Mouse (Mus musculus) liver (tissue): ENCODE measurements around the gene Mxd4.

Source experiments
- DNase-seq: peaks from one replicate; pipeline ENCODE4 v3.0.0-alpha.2; 2020; ENCODE audit warnings: mixed read lengths

Gene Mxd4

DNA sequence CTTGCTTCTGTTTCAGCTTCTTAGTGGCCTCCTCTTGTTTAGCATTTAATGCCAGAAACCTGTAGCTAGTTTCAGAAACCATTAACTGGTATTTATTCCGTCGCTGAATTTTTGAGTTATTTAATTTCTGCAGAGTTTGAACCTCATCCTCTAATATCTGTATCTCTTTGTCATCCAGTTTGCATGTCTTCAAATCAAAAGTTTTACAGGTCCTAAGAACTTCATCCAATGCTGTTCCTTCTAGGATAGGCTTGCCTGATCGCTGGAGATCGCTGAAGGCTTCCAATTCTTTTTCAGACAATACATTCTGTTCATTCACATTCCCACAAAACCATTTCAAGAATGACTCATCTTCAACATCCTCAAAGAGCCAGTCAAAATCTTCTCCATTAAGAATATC lies 19.7 kb downstream of the Mxd4 start:
- no peak for DNase-seq

DNA sequence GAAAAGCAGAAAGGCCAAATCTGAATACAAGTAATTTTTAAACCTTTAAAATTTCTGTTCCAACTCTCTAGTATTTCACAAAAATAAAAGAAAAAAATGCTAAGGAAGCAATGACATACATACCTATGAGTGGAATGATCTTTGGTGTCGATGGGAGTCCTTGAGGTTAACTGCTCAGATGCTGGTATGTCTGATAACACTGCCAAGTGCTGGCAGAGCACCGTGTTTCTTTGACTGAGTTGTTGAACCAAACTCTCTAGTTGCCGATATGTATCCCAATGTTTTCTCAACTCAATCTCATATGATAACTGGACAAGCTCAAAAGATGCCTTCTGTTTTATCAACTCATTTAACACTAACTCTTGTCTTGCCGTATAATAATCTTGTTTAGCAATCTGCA lies 21.7 kb downstream of the Mxd4 start:
- no peak for DNase-seq

DNA sequence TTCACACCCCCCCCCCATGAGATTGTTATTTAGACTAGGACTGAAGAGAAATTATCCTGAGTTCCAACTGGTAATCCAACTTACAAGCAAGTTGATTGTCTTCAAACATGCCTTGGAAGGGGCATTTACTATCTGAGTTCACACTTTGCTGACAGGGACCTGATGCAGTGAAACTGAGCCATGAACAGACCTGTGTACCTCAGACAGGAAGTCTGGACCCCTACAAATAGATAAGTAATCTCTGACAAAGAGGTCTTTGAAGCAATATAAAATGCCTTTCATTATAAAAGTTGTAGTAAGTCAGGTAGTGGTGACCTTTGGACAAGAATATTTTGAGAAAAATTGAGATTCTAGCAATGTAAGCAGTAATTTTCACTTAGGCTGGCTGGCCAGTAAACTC lies 39.0 kb downstream of the Mxd4 start:
- no peak for DNase-seq

DNA sequence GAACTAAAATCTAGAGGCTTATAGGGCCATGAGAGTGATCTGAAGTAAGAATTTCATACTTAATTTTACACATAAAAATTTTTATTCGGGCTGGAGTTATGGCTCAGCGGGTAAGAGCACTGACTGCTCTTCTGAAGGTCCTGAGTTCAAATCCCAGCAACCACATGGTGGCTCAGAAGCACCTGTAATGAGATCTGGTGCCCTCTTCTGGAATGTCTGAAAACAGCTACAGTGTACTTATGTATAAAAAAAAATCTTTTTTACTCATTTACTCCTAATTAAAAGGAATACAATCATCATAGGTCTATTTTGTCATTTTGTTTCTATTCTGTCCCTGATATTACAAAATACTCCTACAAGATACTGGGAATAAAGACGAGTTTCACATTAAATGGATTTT lies 40.0 kb downstream of the Mxd4 start:
- no peak for DNase-seq

DNA sequence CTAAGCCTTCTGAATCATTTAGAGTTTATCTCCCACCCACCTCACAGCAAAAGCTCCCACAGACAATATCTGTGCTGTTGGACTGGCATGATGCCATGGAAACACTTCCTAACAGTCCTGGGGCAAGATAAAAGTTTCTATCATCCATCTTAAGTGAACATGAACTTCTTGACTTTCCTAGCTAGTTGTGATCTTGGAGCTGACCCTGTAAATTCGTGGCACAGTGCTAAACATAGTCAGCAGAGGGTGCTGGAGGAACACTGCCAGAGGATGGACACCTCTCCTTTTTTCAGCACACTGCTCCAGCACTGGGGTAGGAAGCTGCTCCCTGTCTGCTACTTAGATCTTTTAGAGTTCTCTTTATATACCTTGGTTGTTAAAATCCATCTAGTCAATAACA lies 47.8 kb downstream of the Mxd4 start:
- peak; percentile 11 for DNase-seq

DNA sequence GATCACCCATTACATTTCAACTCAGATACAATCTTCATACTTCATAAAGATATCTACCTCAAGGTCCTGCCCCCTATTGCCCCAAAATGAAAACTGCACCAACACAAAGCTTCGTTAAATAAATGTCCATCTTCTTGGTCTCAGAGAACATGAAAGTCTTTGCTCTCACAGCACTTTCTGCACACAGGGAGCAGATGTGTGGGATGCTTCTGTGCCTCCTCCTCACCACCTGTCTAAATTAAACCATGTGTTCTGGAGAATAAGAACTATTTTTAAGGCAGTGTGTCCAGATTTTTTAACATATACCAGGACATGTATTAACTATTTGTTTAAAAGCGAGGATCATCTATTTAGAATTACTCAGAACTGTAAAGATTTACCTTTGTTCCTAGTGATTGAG lies 54.8 kb downstream of the Mxd4 start:
- no peak for DNase-seq

DNA sequence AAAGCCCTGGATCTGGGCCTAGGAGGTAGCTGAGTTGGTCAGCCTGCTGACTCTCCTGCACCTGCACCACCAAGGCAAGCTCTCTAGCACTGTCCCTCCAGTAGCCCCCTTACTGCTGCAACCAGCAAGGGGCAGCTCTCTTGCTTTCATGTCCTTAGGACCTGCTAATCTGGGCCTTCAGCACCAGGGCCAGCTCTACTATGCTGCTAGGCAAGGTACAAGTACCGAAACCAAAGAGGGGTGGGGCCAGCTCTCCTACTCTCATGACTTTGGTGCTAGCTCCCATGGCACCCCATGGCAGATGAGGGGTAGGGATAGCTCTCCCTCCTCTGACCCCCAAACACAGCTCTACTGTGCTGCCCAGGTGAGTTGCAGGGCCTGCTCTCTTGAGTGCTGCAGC lies 63.4 kb downstream of the Mxd4 start:
- DNase-seq, result peak; percentile 3
